Mouse (Mus musculus) forebrain, embryonic 12.5 days (tissue): ENCODE measurements at regions not wholly inside any gene's neighbourhood (a gene's known extent, or its start where the extent isn't known, plus 50 kb on each side); places are given as distances from the start of the nearest gene placed in this dataset.

Experiments used
- ATAC-seq: fragments of 200-750 bp; cut with Nextera tagmentation; 2 replicates; pipeline ENCODE4 v1.8.0; 2017; ENCODE audit warnings: moderate TSS enrichment; ENCODE audit not compliant: low FRiP score
- H3K27ac ChIP-seq: fragments of 300-500 bp; sonication (generic); 2 replicates; pipeline ENCODE4 v1.5.1; 2016; ENCODE audit warnings: mild to moderate bottlenecking
- H3K27me3 ChIP-seq: fragments of 300-500 bp; sonication (generic); 2 replicates; pipeline ENCODE4 v1.6.1; 2016; ENCODE audit warnings: mild to moderate bottlenecking
- H3K36me3 ChIP-seq: fragments of 300-500 bp; sonication (generic); replicated peaks from 2 replicates; pipeline ENCODE4 v1.6.1; 2016; ENCODE audit warnings: mild to moderate bottlenecking
- H3K4me1 ChIP-seq: fragments of 300-500 bp; sonication (generic); 2 replicates; pipeline ENCODE4 v1.6.1; 2016
- H3K4me2 ChIP-seq: fragments of 300-500 bp; sonication (generic); 2 replicates; pipeline ENCODE4 v1.6.1; 2016; ENCODE audit warnings: mild to moderate bottlenecking, moderate library complexity
- H3K4me3 ChIP-seq: fragments of 300-500 bp; sonication (generic); replicated peaks from 2 replicates; pipeline ENCODE4 v1.5.1; 2016; ENCODE audit warnings: mild to moderate bottlenecking
- H3K9ac ChIP-seq: fragments of 300-500 bp; sonication (generic); 2 replicates; pipeline ENCODE4 v1.6.1; 2016; ENCODE audit warnings: mild to moderate bottlenecking
- H3K9me3 ChIP-seq: fragments of 300-500 bp; sonication (generic); 2 replicates; pipeline ENCODE4 v1.6.1; 2016
- WGBS: fragments of 180-500 bp; shearing (Covaris S2); methylation state at CpG from one replicate; pipeline ENCODE4 v1.1.7; 2016; 5-methylcytosine and 5-hydroxymethylcytosine counted together

DNA sequence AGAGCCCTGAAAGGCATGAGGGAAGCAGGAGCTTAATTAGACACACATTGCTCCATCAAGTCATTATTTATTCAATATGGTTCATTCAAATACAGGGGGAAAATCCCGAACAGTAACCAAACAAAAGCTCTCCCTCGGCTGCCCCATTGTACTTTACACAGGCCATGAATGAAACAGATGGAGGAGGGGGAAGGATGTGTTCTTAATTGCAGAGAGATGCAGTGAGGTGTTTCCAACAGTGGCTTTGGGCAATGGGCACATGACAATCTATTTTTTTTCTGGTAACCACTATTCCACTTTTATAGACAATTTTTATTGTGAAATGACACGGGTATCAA lies 578.6 kb upstream of the Gm26657 start:
- peak; percentile 80 for ATAC-seq
- Histone ChIP-seq H3K4me2 (no peak overlapping the region), H3K27me3 (no peaks in the 10 kb centered on the region), H3K9ac (no peak overlapping the region), H3K36me3 (no peaks in the 10 kb centered on the region), H3K9me3 (no peaks in the 10 kb centered on the region), H3K27ac (peak overlapping the region; percentile 60; the same call in 1 of the 2 replicates), H3K4me3 (no peak overlapping the region), H3K4me1 (peaks cover 11% of the 10 kb centered on the region)
- WGBS, result 16% methylated on average over 3 of the region's 3 CpGs

- H3K4me2 ChIP-seq, result no peak overlapping the region; the same call in 1 of the 2 replicates
- H3K9me3 ChIP-seq, result no peaks in the 10 kb centered on the region
- ATAC-seq, result peak; percentile 85
- no peaks in the 10 kb centered on the region for H3K27me3 ChIP-seq
- no peaks in the 10 kb centered on the region for H3K36me3 ChIP-seq
- H3K4me1 ChIP-seq, result peaks cover 11% of the 10 kb centered on the region
- no peak overlapping the region for H3K4me3 ChIP-seq
- H3K9ac ChIP-seq, result no peak overlapping the region
- peak overlapping the region; percentile 60 for H3K27ac ChIP-seq
- 56% methylated on average over 13 of the region's 13 CpGs for WGBS
These were observed 579.2 kb upstream of the Gm26657 start for GRCm38 (mm10) chr4:56160551-56161256.

- H3K4me1 ChIP-seq, result peaks cover 11% of the 10 kb centered on the region
- no peak for ATAC-seq
- 82% methylated on average over 3 of the region's 3 CpGs for WGBS
- H3K4me3 ChIP-seq, result no peak overlapping the region
- H3K9ac ChIP-seq, result no peak overlapping the region
- H3K36me3 ChIP-seq, result no peaks in the 10 kb centered on the region
- H3K4me2 ChIP-seq, result no peak overlapping the region
- no peaks in the 10 kb centered on the region for H3K27me3 ChIP-seq
- no peak overlapping the region for H3K27ac ChIP-seq
- no peaks in the 10 kb centered on the region for H3K9me3 ChIP-seq
These were observed 582.3 kb upstream of the Gm26657 start for GRCm38 (mm10) chr4:56157521-56158065.

- H3K27ac ChIP-seq, result no peak overlapping the region
- no peaks in the 10 kb centered on the region for H3K9me3 ChIP-seq
- H3K27me3 ChIP-seq, result no peaks in the 10 kb centered on the region
- H3K4me2 ChIP-seq, result no peak overlapping the region
- H3K4me3 ChIP-seq, result no peak overlapping the region
- ATAC-seq, result no peak
- H3K9ac ChIP-seq, result no peak overlapping the region
- no peaks in the 10 kb centered on the region for H3K4me1 ChIP-seq
- H3K36me3 ChIP-seq, result no peaks in the 10 kb centered on the region
- WGBS, result 97% methylated on average over 1 of the region's 1 CpGs
These were observed 589.2 kb upstream of the Gm26657 start for GRCm38 (mm10) chr4:56150716-56151115.

GRCm38 (mm10) chr4:56143827-56144226 lies 596.0 kb upstream of the Gm26657 start:
- ATAC-seq, result no peak
- 68% methylated on average over 2 of the region's 2 CpGs for WGBS

GRCm38 (mm10) chr4:56136837-56137236 lies 603.0 kb upstream of the Gm26657 start:
- no peak for ATAC-seq
- Histone ChIP-seq H3K4me3 (no peak overlapping the region), H3K9ac (no peak overlapping the region), H3K9me3 (no peaks in the 10 kb centered on the region), H3K27ac (no peak overlapping the region), H3K36me3 (no peaks in the 10 kb centered on the region), H3K4me1 (0 out of 2 replicates have a peak, but pooled peaks cover 6% of the 10 kb centered on the region), H3K4me2 (no peak overlapping the region), H3K27me3 (no peaks in the 10 kb centered on the region)
- WGBS, result 87% methylated on average over 3 of the region's 3 CpGs

More at GRCm38 (mm10) chr4:56143827-56144226, 596.0 kb upstream of the Gm26657 start:
- no peaks in the 10 kb centered on the region for H3K36me3 ChIP-seq
- H3K4me3 ChIP-seq, result no peak overlapping the region
- H3K9me3 ChIP-seq, result no peaks in the 10 kb centered on the region
- H3K27me3 ChIP-seq, result no peaks in the 10 kb centered on the region
- H3K9ac ChIP-seq, result no peak overlapping the region
- H3K4me1 ChIP-seq, result peaks cover 12% of the 10 kb centered on the region; the same call in 1 of the 2 replicates
- no peak overlapping the region for H3K27ac ChIP-seq
- H3K4me2 ChIP-seq, result no peak overlapping the region

GRCm38 (mm10) chr4:56134350-56134749 lies 602.1 kb upstream of the Klf4 start:
- ATAC-seq, result no peak
- H3K4me3 ChIP-seq, result no peak overlapping the region
- 0 out of 2 replicates have a peak, but pooled peaks cover 4% of the 10 kb centered on the region for H3K4me1 ChIP-seq
- H3K36me3 ChIP-seq, result no peaks in the 10 kb centered on the region
- no peak overlapping the region for H3K9ac ChIP-seq
- H3K9me3 ChIP-seq, result no peaks in the 10 kb centered on the region
- no peaks in the 10 kb centered on the region for H3K27me3 ChIP-seq
- whole genome bisulfite sequencing, result 92% methylated on average over 5 of the region's 5 CpGs
- H3K4me2 ChIP-seq, result no peak overlapping the region
- no peak overlapping the region for H3K27ac ChIP-seq

DNA sequence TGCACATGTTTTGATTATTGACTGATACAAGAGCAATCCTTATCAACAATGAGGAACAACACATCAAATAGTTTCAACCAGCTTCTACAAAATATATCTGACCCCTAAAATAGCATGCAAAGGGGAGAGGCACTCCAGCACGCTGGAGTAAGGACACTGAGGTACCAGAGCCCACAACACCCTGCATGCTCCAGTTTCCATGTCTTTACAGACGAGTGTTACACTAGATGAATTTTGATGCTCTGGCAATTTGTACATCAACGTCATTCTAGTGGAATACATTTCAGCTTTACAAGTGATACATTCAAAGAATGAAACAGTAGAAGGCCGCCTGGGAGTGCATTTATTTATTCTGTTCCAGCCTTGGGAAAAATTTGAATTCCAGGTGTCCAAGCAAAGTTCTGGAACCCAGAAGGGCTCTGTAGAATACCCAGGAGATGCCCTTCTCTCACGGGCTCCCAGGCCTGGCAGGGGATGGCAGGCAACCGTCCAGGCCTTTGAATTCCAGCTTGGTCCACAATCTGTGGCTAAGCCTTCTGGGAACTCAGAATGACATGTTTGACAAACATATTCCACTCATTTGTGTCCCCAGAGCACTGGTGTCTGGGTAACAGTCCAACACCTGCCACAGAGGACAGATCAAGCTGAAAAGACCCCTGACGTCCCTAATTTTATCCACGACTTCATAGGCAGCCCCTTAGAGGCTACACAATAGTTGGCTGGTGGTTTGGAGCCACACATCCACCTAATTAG lies 595.6 kb upstream of the Klf4 start:
- H3K4me2 ChIP-seq, result no peak overlapping the region
- 0 out of 2 replicates have a peak, but pooled peaks have one; percentile 20 for ATAC-seq

GRCm38 (mm10) chr4:56124515-56124914 lies 592.2 kb upstream of the Klf4 start:
- H3K27ac ChIP-seq, result no peak overlapping the region
- H3K9me3 ChIP-seq, result no peaks in the 10 kb centered on the region
- H3K27me3 ChIP-seq, result no peaks in the 10 kb centered on the region
- no peak for ATAC-seq
- no peak overlapping the region for H3K9ac ChIP-seq
- no peaks in the 10 kb centered on the region for H3K36me3 ChIP-seq
- 0 out of 2 replicates have a peak, but pooled peaks cover 4% of the 10 kb centered on the region for H3K4me1 ChIP-seq
- no peak overlapping the region for H3K4me2 ChIP-seq
- H3K4me3 ChIP-seq, result no peak overlapping the region

More for the DNA sequence above, 595.6 kb upstream of the Klf4 start:
- Histone ChIP-seq H3K27me3 (no peaks in the 10 kb centered on the region), H3K27ac (no peak overlapping the region), H3K9me3 (no peaks in the 10 kb centered on the region), H3K4me1 (0 out of 2 replicates have a peak, but pooled peaks cover 4% of the 10 kb centered on the region), H3K36me3 (no peaks in the 10 kb centered on the region), H3K4me3 (no peak overlapping the region), H3K9ac (no peak overlapping the region)
- WGBS, result 55% methylated on average over 8 of the region's 8 CpGs

- WGBS, result 97% methylated on average over 5 of the region's 5 CpGs
- Histone ChIP-seq H3K9me3 (no peaks in the 10 kb centered on the region), H3K9ac (no peak overlapping the region), H3K27me3 (no peaks in the 10 kb centered on the region), H3K4me1 (no peaks in the 10 kb centered on the region), H3K36me3 (no peaks in the 10 kb centered on the region), H3K4me3 (no peak overlapping the region), H3K4me2 (no peak overlapping the region), H3K27ac (no peak overlapping the region)
- no peak for ATAC-seq
These were observed 589.9 kb upstream of the Klf4 start for GRCm38 (mm10) chr4:56122198-56122597.

DNA sequence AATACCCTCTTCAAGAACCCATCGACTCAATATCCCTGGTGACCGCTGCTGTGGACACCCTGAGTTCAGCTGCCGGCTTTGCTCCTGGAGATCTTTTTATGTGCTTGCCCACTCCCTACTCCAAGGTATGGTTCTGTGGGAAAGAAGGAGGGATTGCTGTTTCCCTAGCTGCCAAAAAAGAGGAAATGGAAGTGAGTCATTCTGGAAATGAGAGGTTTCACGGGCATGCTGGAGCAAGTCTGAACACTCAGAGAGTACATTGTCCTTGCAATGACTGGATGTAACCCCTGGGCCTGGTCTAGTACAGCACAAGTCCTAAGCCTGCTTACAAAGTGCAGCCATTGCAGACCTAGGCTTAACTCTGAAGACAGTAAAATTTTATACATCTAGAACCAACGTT lies 589.4 kb upstream of the Klf4 start:
- no peaks in the 10 kb centered on the region for H3K4me1 ChIP-seq

GRCm38 (mm10) chr4:56120357-56120756 lies 588.1 kb upstream of the Klf4 start:
- ATAC-seq, result no peak
- no peaks in the 10 kb centered on the region for H3K4me1 ChIP-seq
- H3K36me3 ChIP-seq, result no peaks in the 10 kb centered on the region
- H3K4me2 ChIP-seq, result no peak overlapping the region
- WGBS, result 94% methylated on average over 11 of the region's 11 CpGs
- H3K9ac ChIP-seq, result no peak overlapping the region
- H3K27ac ChIP-seq, result no peak overlapping the region
- H3K9me3 ChIP-seq, result no peaks in the 10 kb centered on the region
- no peaks in the 10 kb centered on the region for H3K27me3 ChIP-seq
- no peak overlapping the region for H3K4me3 ChIP-seq

More for the DNA sequence above, 589.4 kb upstream of the Klf4 start:
- no peak for ATAC-seq
- WGBS, result 90% methylated on average over 5 of the region's 5 CpGs
- H3K27ac ChIP-seq, result no peak overlapping the region
- H3K4me3 ChIP-seq, result no peak overlapping the region
- H3K9ac ChIP-seq, result no peak overlapping the region
- H3K27me3 ChIP-seq, result no peaks in the 10 kb centered on the region
- no peaks in the 10 kb centered on the region for H3K9me3 ChIP-seq
- no peaks in the 10 kb centered on the region for H3K36me3 ChIP-seq
- H3K4me2 ChIP-seq, result no peak overlapping the region
